Mouse (Mus musculus) granulocyte monocyte progenitor cell, adult 5-6 weeks (primary cell): ENCODE data around the gene Endov. TPM values are rescaled to one million over a fixed set of nuclear protein-coding genes. Genes with fewer than 3 reads are reported as not detected.
A peak's percentile ranks its signal among the peaks of the same experiment; 100 is the strongest.

Source experiments
- ATAC-seq: replicated peaks from 2 replicates; pipeline ENCODE4 v1.8.0; 2016; ENCODE audit warnings: mild to moderate bottlenecking, moderate TSS enrichment, inconsistent platforms; ENCODE audit not compliant: poor library complexity, severe bottlenecking
- total RNA-seq, 2 experiments: library from RNA; stranded (forward) in 1 of 2; stranded (reverse) in 1 of 2; fragments of 200-712, 200-1000 nt in 1 of 2; fragments of >200 nt in 1 of 2; fragmentation: Nextera tagmentation in 1 of 2; gene quantifications; 2 replicates each; pipeline ENCODE4 v1.2.3; 2014 to 2017

Endov gene
- total RNA-seq (2014; fragmentation: Nextera tagmentation) (5.5 and 10.3 TPM in 2 replicates), total RNA-seq (2017) (14.2 and 21.0 TPM in 2 replicates)

- ATAC-seq: peak; percentile 97
These were observed at the start of gene Endov for GRCm38 (mm10) chr11:119490861-119491689. Gene Endov (plus strand): TSS chr11:119491347.

DNA sequence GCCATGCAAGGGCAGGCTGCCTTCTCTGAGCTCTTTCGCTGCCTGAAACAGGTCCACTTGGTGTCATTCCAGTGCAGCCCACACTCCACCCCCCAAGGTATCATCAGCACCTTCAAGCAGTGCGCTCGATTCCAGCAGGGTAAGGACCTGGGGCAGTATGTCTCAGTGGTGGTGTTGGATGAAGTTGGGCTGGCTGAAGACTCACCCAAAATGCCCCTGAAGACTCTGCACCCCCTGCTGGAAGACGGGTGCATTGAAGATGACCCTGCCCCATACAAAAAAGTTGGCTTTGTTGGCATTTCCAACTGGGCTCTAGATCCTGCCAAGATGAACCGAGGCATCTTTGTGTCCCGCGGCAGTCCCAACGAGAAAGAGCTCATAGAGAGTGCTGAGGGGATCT is 48.9 kb upstream of the Endov start:
- no peak for ATAC-seq

- peak; percentile 81 for ATAC-seq
These were observed 47.7 kb upstream of the Endov start for GRCm38 (mm10) chr11:119443442-119443841.

DNA sequence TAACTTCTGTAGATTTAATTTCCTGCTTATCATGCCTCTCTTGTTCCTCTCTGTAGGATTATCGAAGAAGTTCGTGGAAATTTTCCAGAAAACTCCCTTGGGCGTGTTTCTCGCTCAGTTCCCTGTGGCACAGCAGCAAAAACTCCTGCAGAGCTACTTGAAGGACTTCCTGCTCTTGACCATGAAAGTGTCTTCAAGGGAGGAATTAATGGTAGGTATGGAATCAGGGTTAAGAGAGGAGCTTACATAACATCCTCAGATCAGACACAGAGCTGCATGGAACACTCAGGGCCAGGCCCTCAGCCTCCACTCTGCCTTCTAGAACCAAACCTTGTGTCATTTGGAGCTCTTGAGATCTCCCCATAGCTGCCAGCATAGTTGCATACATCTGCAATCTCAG is 35.0 kb upstream of the Endov start:
- ATAC-seq: no peak

GRCm38 (mm10) chr11:119477876-119478275 is 13.3 kb upstream of the Endov start:
- no peak for ATAC-seq

- no peak; the same call in 1 of the 2 replicates for ATAC-seq
These were observed 542 bp downstream of the Endov start for GRCm38 (mm10) chr11:119491690-119492087.

DNA sequence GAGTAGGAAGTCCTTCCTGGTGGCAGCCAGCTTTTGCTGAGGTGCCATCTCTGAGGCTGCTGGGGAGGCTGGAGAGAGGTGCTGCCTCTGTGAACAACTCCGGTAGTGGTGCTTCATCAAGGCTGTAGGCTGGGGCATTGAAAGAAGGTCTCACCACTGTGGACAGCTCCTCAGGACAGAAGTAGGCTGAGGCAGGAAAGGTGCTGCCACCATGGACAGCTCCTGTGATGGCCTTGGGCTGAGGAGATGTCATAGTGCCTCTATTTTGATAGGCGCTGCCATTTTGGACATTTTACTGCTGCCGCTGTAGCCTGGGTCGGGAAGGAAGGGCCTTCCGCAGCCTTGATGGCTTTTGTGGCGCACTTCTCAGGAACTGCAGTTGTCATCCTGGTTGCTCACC is 1.7 kb downstream of the Endov start:
- no peak for ATAC-seq

DNA sequence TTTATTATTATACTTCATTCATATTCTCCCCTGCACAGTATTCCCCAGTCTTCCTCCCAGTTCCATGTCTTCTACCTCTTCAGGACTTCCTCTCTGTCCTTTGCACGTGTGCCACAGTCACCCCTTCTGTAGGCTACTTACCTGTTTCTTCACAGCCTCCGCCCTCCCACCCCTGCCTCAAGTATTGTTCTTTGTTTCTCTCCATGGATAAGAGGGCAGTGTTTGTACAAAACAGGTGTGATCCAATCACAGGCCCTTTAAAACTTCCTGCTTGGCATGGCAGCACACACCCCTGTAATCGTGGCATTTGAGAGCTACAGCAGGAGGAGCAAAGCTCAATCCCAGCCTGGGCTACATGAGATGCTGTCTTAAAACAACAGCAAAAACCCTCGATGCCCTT is 2.4 kb downstream of the Endov start:
- ATAC-seq: no peak

DNA sequence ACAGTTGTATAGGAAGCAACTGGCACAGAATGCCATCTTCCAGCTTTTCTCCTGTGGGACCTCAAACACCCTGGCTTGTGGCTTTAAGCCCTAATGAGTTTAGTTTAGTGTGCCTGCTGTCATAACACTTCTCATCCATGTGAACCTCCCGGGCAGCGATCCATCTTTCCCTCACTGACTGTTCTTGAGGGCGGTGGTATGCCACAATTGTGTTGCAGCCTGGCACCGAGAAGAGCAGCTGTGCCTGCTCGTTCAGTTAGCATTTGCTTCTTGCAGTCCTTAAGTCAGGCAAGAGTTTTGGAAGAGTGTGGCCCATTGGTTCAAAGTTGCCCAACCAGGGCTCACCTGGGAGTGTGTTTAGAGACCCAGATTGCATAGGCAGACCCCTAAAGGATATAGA is 5.0 kb downstream of the Endov start:
- ATAC-seq: no peak

- no peak for ATAC-seq
These were observed 6.3 kb downstream of the Endov start for GRCm38 (mm10) chr11:119497451-119497850.

DNA sequence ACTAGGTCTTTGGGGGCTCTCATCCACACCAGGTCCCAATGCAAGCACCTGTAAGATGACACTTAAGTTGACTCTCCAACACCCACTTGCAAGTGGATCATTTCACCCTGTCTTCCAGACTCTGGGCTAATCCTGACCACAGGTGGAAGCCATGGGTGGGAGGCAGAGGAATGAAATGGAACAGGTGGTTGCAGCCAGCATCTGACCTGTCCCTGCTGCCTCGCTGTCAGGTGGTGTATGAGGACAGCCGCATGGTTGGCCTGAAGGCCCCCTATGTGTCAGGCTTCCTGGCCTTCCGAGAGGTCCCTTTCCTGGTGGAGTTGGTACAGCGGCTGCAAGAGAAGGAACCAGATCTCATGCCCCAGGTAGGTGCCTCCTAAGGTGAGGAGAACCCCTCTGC is 8.2 kb downstream of the Endov start:
- ATAC-seq: no peak

GRCm38 (mm10) chr11:119500011-119500410 is 8.9 kb downstream of the Endov start:
- no peak for ATAC-seq

GRCm38 (mm10) chr11:119503675-119504074 is 12.5 kb downstream of the Endov start:
- peak; percentile 86 for ATAC-seq

DNA sequence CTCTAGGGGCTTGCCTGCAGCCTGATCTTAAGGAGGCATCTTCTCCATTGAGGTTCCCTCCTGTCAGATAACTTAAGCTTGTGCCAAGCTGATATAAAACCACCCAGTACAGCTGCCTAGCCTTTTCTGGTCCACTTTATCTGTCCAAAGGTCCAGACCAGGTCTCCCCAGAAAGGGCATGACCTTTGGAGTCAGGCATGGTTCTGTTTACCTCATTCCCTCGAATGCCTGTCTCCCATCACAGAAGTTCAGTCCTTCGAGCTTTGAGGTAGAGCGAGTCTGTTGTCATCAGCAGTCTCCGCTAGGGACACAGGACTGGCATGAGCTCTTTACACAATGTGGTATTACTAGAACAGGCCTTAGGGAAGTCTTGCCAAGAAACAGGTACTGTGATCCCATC is 15.2 kb downstream of the Endov start:
- ATAC-seq: no peak

DNA sequence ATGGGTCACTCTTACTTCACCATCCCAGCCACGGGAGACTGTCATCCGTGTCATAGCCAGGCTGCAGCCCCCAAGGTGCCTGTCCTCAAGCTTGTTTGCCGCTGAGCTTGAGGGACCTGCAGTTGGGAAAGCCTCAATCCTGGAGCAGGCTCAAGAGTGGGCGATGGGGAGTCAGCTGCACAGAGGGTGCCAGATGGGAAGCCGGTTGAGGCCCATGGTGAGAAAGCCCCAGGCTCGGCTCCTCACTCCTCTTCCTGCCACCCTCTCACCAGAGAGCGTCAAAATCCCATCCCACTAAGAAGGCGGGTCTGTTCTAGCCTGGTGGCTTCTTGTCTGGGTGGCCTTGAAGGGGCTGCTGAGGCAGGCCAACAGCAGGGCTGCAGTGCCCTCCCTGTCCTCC is 16.6 kb downstream of the Endov start:
- ATAC-seq: no peak

GRCm38 (mm10) chr11:119509165-119509776 is 18.1 kb downstream of the Endov start:
- no peak for ATAC-seq

DNA sequence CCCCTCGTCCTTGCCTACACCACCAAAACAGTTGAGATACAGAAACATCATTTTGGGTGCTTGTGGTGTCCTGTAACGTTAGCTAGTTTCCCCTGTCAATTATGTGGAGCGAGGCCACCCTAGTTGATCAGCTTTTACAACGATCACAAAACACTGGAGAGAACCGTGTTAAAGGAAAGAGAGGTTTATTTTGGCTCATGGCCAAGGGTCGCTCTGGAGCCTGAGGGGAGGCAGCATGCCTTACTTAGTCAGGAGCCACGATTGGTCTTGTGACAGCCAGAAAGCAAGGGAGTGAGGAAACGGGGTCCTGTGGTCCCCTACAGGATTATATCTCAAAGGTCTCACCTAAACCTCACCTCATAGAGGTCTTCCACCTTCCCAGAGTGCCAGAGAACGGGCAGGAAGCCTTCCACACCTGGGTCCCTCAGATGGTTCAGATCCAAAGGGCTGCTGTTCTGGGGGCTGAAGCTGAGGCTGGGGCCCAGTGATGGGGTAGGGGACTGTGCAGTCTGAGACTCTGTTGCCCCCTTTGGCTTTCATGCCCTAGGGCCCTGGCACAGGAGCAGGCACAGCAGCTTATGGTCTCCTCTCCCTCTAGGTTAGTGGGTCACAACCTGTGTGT is 22.0 kb downstream of the Endov start:
- ATAC-seq: no peak

- ATAC-seq: no peak
These were observed 23.1 kb downstream of the Endov start for GRCm38 (mm10) chr11:119514108-119514860.

DNA sequence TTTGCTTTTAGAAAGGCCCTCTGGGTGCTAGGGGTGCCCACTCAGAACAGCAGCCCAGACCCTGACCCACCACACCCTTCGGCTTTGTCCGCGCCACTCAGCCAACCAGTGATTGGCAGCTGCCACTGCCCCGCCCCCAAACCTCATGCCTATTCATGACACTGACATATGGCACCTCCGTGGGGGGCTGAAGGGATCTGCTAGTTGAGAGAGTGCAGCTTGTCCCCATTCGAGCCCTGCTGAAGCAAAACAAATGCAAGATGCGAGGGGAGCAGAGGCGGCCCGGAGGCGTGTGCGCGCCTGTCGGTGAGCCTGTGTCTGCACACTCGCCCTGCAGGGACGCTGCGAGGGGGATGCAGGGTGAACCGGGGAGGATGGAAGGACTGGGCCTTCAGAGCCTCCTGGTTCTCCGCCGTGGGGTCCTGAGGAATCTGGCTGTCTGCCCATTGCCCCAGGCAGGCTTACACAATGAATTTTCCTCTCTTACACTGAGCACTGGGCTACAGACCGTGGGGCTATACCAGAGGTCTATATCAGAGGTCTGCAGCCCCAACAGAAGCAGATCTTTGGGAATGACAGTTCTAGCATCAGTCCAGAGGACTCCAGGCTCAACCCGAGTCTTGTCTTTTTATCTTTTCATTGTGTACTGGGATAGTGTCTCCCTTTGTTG is 24.0 kb downstream of the Endov start:
- ATAC-seq: peak; percentile 14; the same call in 1 of the 2 replicates
